Mouse (Mus musculus): ENCODE measurements around the gene Celf2.

GRCm38 (mm10) chr2:6823021-6823420 lies 686.3 kb downstream of the Celf2 start:
- no peak for TF ChIP-seq CTCF (IDR thresholded peaks at IDR 0.05; ENCODE audit: control insufficient read depth, insufficient read depth, insufficient replicate concordance, low read depth, low read length)
- TF ChIP-seq POLR2A (IDR thresholded peaks at IDR 0.05; ENCODE audit: control insufficient read depth, low read depth, low read length): no peak
